Mouse (Mus musculus) stomach, postnatal 0 days (tissue): Measurements from ENCODE around the gene Gm16181.

ENCODE experiments used
- CTCF ChIP-seq: IDR thresholded peaks from 2 replicates; pipeline ENCODE4 v1.5.1; 2016; ENCODE audit warnings: antibody characterized with exemption, low read depth, mild to moderate bottlenecking, moderate library complexity
- EP300 ChIP-seq: optimal IDR thresholded peaks from 2 replicates; pipeline ENCODE3; 2016; ENCODE audit warnings: antibody characterized with exemption

DNA sequence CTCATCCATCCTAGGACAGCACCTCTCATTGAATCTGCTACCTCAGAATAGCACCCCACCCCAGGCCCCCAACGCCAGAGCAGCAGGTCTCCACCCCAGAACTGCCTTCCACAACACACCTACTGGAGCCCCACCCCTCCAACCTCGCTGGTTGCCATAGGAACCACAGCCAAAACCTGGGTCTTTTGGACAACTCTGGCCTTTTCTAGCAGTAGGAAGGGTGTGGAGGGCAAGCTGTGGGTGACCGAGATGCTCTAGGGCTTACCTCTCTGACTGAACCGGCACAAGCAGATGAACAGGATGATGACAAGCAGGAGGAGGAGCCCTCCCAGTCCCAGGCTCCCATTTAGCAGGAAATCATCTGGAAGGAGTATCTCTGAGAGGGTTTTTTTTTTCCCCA is 34.0 kb upstream of the Gm16181 start:
- TF ChIP-seq CTCF (no peak), EP300 (no peak)
